Mouse (Mus musculus): ENCODE data around the gene Mb.

Mb gene

GRCm38 (mm10) chr15:77025884-77026583 is 24.4 kb downstream of the Mb start:
- no peak for DNase-seq (ENCODE audit: low spot score)

GRCm38 (mm10) chr15:77022401-77022957 is 28.0 kb downstream of the Mb start:
- no peak for DNase-seq (ENCODE audit: low spot score)

GRCm38 (mm10) chr15:77021851-77022250 is 28.6 kb downstream of the Mb start:
- DNase-seq (ENCODE audit: low spot score) = no peak

GRCm38 (mm10) chr15:77021056-77021455 is 29.4 kb downstream of the Mb start:
- no peak for DNase-seq (ENCODE audit: low spot score)

- DNase-seq (ENCODE audit: low spot score) = no peak
Observed at GRCm38 (mm10) chr15:77020136-77020535, 30.3 kb downstream of the Mb start.

GRCm38 (mm10) chr15:77019533-77019932 is 30.9 kb downstream of the Mb start:
- no peak for DNase-seq (ENCODE audit: low spot score)

- no peak for DNase-seq (ENCODE audit: low spot score)
Observed at GRCm38 (mm10) chr15:77018740-77019340, 31.6 kb downstream of the Mb start.

- DNase-seq (ENCODE audit: low spot score) = no peak
Observed at GRCm38 (mm10) chr15:77017897-77018296, 32.6 kb downstream of the Mb start.

GRCm38 (mm10) chr15:77016509-77016908 is 34.0 kb downstream of the Mb start:
- DNase-seq (ENCODE audit: low spot score) = no peak

GRCm38 (mm10) chr15:77014985-77015384 is 35.5 kb downstream of the Mb start:
- no peak for DNase-seq (ENCODE audit: low spot score)

GRCm38 (mm10) chr15:77014431-77014830 is 36.0 kb downstream of the Mb start:
- DNase-seq (ENCODE audit: low spot score) = no peak

- DNase-seq (ENCODE audit: low spot score) = no peak
Observed at GRCm38 (mm10) chr15:77013753-77014241, 36.7 kb downstream of the Mb start.

GRCm38 (mm10) chr15:77008851-77009250 is 41.6 kb downstream of the Mb start:
- DNase-seq (ENCODE audit: low spot score) = no peak

GRCm38 (mm10) chr15:77003868-77004215 is 46.6 kb downstream of the Mb start:
- no peak for DNase-seq (ENCODE audit: low spot score)

GRCm38 (mm10) chr15:77003173-77003867 is 47.1 kb downstream of the Mb start:
- DNase-seq (ENCODE audit: low spot score) = no peak

- DNase-seq (ENCODE audit: low spot score) = no peak
Observed at GRCm38 (mm10) chr15:76998878-76999588, 51.4 kb downstream of the Mb start.

- no peak for DNase-seq (ENCODE audit: low spot score)
Observed at GRCm38 (mm10) chr15:76998048-76998447, 52.4 kb downstream of the Mb start.

- DNase-seq (ENCODE audit: low spot score) = no peak
Observed at GRCm38 (mm10) chr15:76994413-76994812, 56.1 kb downstream of the Mb start.

GRCm38 (mm10) chr15:76987542-76988094 is 62.9 kb downstream of the Mb start:
- no peak for DNase-seq (ENCODE audit: low spot score)

- DNase-seq (ENCODE audit: low spot score) = no peak
Observed at GRCm38 (mm10) chr15:76987137-76987536, 63.3 kb downstream of the Mb start.

- DNase-seq (ENCODE audit: low spot score) = no peak
Observed at GRCm38 (mm10) chr15:76982745-76983144, 67.7 kb downstream of the Mb start.

- DNase-seq (ENCODE audit: low spot score) = no peak
Observed at GRCm38 (mm10) chr15:76979799-76980198, 70.7 kb downstream of the Mb start.

Measured in ovary, postnatal 10 days (tissue).